Mouse (Mus musculus): ENCODE data around the gene Wdr62.

GRCm38 (mm10) chr7:30322285-30322667 is 42.1 kb upstream of the Wdr62 start:
- TF ChIP-seq CTCF (IDR thresholded peaks at IDR 0.05; ENCODE audit: borderline replicate concordance, insufficient read depth, low read length) (no peak), POLR2A (IDR thresholded peaks at IDR 0.05; ENCODE audit: low read depth, low read length) (peak; percentile 62)

Measured in embryonic fibroblast, embryonic 13.5 days (primary cell).